Mouse (Mus musculus) heart, postnatal 10 days (tissue): ENCODE data around the gene Dlec1. TPM values are rescaled to one million over a fixed set of nuclear protein-coding genes. Genes with fewer than 3 reads are reported as not detected.

Experiments used
- DNase-seq, 2 experiments: peaks; one replicate each; pipeline ENCODE4 v3.0.0; 2021
- intact Hi-C: fragments of 180-260 bp; cut with DNase I; formaldehyde crosslinking; loops from one replicate; pipeline ENCODE4 v1.15.1; 2025
- total RNA-seq, 2 experiments: library from RNA; stranded (reverse); gene quantifications; 2 replicates each; pipeline ENCODE4 v1.2.3; 2021

The Dlec1 gene
- total RNA-seq, 2 experiments from 2014 or later: 0.07 TPM; not detected in 1

GRCm38 (mm10) chr9:119128436-119129181, 26.3 kb downstream of the Dlec1 start:
- no peak for DNase-seq
- intact Hi-C loops: no loop called here

GRCm38 (mm10) chr9:119130692-119131091, 28.4 kb downstream of the Dlec1 start:
- intact Hi-C loops: no loop called here
- DNase-seq: no peak

GRCm38 (mm10) chr9:119138836-119139235, 36.6 kb downstream of the Dlec1 start:
- intact Hi-C loops: no loop called here
- DNase-seq: no peak

- intact Hi-C loops: no loop called here
- no peak for DNase-seq
Measured at GRCm38 (mm10) chr9:119142066-119142465, 39.8 kb downstream of the Dlec1 start.

GRCm38 (mm10) chr9:119143372-119143771, 41.1 kb downstream of the Dlec1 start:
- intact Hi-C loops: no loop called here
- DNase-seq: no peak

- DNase-seq: no peak
- intact Hi-C loops: no loop called here
Measured at GRCm38 (mm10) chr9:119144696-119145095, 42.4 kb downstream of the Dlec1 start.

- DNase-seq: no peak
- intact Hi-C loops: no loop called here
Measured at GRCm38 (mm10) chr9:119145137-119145536, 42.9 kb downstream of the Dlec1 start.

GRCm38 (mm10) chr9:119145638-119146037, 43.4 kb downstream of the Dlec1 start:
- intact Hi-C loops: no loop called here
- DNase-seq: no peak

- intact Hi-C loops: no loop called here
- no peak for DNase-seq
Measured at GRCm38 (mm10) chr9:119146098-119146770, 44.0 kb downstream of the Dlec1 start.

- DNase-seq: peak; percentile 61 to 78
- intact Hi-C loops: no loop called here
Measured at GRCm38 (mm10) chr9:119149601-119150000, 47.3 kb downstream of the Dlec1 start.

- intact Hi-C loops: no loop called here
- no peak for DNase-seq
Measured at GRCm38 (mm10) chr9:119151751-119152150, 49.5 kb downstream of the Dlec1 start.

- peak in 1 of 2 experiments; percentile 21 for DNase-seq
- intact Hi-C loops: loop anchor here (5.0 kb wide), 1 partner anchor 122 kb away; no protein-coding TSS in a partner anchor
Measured at GRCm38 (mm10) chr9:119155416-119155815, 53.1 kb downstream of the Dlec1 start.

- peak; percentile 13 to 19 for DNase-seq
- intact Hi-C loops: loop anchor here (2.0 to 5.0 kb wide), 3 partner anchors 121 to 275 kb away; no protein-coding TSS in a partner anchor
Measured at GRCm38 (mm10) chr9:119155826-119156225, 53.5 kb downstream of the Dlec1 start.

- intact Hi-C loops: loop anchor here (2.0 to 5.0 kb wide), 3 partner anchors 121 to 274 kb away; no protein-coding TSS in a partner anchor
- DNase-seq: peak; percentile 86 to 88
Measured at GRCm38 (mm10) chr9:119156278-119157201, 54.3 kb downstream of the Dlec1 start, which contains the start of gene Acaa1b. Acaa1b (minus strand) TSS chr9:119157093.

GRCm38 (mm10) chr9:119158861-119159260, 56.6 kb downstream of the Dlec1 start, which contains the start of gene Gm47289:
Gm47289 (plus strand) TSS chr9:119159161.
- intact Hi-C loops: loop anchor here (5.0 kb wide), 1 partner anchor 118 kb away; no protein-coding TSS in a partner anchor
- DNase-seq: no peak

- intact Hi-C loops: no loop called here
- DNase-seq: no peak
Measured at GRCm38 (mm10) chr9:119160689-119161088, 58.4 kb downstream of the Dlec1 start.

- no peak for DNase-seq
- intact Hi-C loops: no loop called here
Measured at GRCm38 (mm10) chr9:119164743-119165142, 62.5 kb downstream of the Dlec1 start.

GRCm38 (mm10) chr9:119165548-119165947, 63.3 kb downstream of the Dlec1 start:
- intact Hi-C loops: no loop called here
- DNase-seq: no peak

GRCm38 (mm10) chr9:119167608-119168007, 65.3 kb downstream of the Dlec1 start:
- intact Hi-C loops: no loop called here
- DNase-seq: no peak

GRCm38 (mm10) chr9:119179292-119179691, 77.0 kb downstream of the Dlec1 start:
- no peak for DNase-seq
- intact Hi-C loops: no loop called here
